Mouse (Mus musculus): Measurements from ENCODE around the gene Spaca3.

Gene Spaca3

DNA sequence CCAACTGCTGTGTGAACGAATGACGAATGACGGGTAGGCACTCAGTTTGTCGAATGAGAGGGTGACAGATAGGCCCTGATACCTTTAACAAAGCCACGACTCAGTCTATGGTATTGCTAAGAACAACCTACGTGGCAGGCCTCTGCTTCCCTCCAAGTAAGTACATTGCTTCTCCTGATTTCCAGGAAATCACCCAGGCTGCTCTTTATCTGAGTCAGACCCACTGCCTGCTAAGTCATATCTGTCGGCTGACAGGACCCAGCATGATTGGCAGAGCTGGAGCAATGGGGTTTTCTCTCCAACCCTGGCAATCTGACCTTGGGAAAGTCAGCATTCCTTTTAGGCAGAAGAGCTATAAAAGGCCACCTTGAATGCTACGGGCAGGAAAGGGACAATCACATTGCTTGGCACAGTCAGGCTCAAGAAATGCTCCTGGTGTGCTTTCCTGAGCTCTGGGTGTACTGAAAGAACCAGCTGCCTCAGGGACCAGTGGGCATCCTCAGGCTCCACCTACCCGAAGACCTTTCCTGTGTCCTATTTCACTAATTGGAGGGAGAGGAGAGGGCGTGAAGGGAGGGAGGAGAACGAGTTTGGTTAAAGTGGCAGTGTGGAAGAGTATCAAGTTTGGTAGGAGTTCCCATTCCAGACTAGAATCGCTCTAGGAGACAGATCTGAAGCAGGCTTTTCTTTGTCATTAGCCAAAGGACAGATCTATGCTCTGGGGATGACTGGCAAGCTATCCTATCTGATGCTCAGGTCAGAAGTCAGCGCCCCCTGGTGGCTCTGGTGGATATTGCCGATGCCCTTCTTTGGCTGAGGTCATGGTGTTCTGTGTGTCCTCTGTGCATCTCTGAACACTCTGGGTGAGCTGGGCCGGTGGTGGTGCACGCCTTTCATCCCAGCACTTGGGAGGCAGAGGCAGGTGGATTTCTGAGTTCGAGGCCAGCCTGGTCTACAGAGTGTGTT lies 14.6 kb downstream of the Spaca3 start:
- DNase-seq (ENCODE audit: low spot score) = peak; percentile 59

DNA sequence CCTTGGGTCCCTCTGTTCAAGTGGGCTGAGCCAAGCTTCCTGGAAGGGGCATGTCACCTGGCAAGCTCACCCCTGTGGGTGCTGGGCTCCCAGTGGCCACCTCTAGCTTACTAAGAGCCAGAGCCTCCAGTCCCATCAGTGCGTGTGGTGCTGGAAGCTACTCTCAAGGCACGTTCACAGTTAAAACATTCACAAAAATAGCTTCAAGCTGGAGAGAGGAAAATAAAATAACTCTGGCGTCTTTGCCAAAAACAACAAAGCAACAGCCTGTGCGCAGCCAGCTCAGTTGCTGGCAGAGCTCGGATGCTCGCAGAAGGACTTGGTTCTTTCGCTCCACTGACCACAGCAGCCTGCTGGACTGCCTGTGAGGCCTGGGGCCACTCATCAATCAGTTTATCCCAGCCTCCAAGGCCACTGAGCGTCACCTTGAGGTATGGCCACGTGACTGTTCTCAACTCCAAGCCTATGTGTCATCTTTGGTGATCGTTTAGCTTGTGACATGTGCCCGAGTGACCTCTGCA lies 19.0 kb downstream of the Spaca3 start:
- peak; percentile 43 for DNase-seq (ENCODE audit: low spot score)

DNA sequence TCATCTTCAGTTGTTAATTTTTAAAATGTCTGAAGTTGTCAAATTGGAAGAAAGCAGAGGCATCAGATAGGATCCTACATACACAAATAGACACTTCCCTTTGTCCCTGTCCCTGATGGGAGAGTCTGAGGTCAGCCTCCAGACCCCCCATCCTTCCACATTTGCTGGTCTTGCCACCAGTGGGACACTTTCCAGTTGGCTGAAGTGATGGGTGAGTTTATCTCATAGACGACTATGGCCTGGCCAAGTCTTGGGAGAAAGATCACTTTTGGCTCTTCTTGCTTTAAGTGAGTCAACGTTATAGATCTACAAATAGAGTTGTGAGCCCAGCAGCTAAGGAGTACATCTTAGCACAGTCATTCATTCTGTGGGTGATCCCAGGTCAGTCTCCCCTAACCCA lies 19.9 kb downstream of the Spaca3 start:
- DNase-seq (ENCODE audit: low spot score) = no peak

DNA sequence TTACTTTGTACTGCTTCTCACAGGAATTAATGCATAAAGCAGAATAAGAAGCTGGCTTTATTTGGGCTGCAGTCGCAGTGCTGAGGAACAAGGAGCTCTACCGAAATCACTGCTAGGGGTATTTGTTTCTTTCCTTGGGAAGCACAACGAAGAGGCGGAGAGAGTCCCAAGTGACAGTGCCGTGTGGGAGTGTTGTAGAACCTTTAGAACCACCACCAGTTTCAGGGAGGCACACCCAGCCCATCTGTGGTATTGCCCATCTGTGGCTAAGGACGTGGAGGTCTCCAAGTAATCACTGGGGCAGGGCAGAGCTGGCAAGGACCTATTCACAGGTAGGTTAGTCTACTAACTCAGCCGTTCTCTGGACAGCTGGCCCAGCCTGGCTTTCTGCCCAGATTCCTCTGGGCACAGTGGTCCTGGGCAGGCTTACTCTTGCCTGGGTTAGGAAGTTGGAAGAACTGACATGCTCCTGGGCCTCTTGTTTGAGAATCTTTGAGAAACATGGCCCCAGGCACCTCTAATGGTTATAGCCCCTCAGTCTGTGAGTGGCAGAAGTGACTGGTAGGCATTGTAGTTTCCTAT lies 24.2 kb downstream of the Spaca3 start:
- no peak for DNase-seq (ENCODE audit: low spot score)

DNA sequence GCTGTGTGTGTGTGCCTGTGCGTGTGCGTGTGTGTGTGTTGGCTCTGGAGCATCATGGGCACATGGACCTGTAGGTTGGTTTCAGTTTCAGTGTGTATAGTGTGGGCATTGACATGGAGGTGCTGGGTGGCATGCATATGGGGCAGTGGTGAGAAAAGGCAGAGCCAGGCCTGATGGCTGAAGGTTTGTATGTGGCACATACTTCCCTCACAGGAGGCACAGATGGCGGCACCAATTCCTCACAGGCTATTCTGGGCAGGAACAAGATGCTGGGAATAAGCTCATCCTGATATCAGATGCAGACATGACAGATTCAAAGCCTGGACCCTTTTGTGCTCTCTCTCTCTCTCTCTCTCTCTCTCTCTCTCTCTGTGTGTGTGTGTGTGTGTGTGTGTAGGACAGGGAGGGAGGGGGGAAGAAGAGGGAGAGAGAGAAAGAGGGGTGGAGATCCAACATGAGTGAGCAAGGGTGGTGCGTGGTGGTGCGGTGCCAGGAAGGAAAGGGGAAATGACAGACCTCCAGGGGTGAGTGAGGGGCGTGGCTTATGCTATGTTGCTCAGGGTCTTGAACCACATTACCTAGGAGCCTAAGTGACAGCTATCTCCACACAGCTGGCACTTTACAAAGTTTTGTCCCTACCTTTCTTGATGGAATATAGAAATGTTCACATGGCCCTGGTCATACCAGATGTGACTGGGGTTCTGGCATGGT lies 26.5 kb downstream of the Spaca3 start:
- DNase-seq (ENCODE audit: low spot score) = no peak

DNA sequence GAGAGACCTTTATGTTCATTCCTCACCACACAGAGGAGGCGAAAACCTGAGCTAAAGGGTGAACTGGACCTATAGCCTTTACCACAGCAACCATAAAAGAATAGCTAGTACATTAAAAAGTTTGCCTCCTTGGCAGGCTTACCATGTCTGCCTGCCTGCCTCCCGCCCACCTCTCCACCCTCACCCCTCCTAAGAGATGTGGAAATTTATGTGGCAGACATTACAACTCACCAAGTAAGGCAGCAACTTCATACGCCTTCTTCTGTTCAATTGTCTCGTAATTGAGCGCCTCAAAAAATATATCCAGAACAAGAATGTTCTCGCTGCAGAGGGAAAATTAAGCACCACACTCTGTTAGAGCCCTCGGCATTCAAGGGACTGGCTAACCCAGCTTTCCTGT lies 28.2 kb downstream of the Spaca3 start:
- DNase-seq (ENCODE audit: low spot score) = no peak

DNA sequence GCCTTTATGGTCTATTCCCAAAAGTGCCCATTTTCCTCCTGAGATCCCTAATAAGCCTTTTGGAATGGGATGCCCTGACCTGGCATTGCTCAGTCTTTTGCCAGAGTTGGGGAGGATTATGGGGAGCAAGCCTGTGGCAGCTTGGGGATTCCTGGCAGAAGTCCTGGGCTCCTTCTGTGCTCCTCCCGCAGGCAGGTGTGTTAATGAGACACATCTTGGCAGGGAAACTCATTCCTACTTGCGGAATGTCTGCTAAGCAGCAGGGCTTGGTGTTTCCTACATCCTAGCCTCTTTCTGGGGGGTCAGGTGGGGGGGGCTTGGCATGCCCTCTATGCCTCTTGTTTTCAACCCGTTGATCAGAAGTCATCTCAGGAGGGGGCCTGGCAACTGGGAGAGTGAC lies 28.9 kb downstream of the Spaca3 start:
- DNase-seq (ENCODE audit: low spot score) = no peak

DNA sequence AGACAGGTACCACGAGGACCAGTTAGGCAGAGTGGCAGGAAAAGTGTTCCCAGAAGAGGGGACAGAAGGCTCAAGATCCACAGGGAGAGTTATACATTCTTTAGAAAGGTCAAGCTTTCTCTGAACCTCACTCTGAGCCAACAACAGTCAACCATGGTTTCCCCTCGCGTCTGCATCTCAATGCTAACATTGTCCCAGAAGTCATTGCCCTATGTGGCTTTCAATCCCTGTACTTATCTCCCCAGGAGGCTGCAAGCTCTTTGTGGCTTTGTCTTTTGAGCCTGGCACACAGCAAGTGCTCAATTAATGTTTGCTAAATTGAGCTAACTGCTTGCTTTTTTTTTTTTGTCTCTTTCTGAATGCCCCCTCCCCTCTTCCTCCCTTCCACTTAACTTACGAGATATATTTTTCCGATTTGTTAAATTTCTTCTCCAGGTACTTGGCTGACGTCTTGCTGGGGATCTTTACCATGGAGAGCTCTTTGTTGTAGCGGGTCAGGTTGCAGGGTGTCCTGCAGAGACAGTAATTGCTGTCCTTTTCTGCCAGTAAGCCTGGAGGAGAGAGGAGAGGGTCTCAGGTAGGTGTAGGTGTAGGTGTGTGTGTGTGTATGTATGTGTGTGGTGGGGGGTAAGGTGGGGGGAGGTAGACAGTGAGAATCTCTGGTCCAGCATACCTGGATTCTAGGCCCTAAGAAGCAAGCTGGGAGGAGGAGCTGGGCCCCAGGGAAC lies 31.3 kb downstream of the Spaca3 start:
- no peak for DNase-seq (ENCODE audit: low spot score)

DNA sequence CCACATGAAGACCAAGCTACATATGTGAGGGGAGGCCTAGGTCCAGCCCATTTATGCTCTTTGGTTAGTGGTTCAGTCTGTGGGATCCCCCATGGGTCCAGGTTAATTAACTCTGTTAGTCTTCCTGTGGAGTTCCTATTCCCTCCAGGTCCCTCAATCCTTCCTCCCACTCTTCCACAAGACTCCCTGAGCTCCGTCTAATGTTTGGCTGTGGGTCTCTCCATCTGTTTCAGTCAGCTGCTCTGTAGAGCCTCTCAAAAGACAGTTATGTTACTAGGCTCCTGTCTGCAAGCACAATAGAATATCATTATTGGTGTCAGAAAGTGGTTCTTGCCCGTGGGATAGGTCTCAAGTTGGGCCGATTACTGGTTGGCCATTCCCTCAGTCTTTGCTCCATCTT lies 37.7 kb downstream of the Spaca3 start:
- no peak for DNase-seq (ENCODE audit: low spot score)

DNA sequence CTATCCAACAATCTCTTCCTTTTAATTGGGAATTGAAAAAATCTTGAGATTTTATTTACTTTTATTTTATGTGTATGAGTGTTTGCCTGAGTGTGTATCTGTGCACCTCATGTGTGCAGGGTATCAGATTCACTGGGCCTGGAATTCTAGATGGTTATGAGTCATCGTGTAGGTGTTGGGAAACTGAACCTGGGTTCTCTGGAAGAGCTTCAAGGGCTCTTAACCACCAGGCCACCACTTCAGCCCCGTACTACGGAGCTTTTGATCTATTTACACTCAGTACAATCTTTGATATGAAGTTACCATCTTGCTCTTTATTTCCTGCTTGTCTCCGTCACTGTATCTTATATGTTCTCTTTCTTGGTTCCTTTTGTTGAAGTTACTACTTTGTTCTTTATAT lies 42.4 kb downstream of the Spaca3 start:
- DNase-seq (ENCODE audit: low spot score) = no peak

DNA sequence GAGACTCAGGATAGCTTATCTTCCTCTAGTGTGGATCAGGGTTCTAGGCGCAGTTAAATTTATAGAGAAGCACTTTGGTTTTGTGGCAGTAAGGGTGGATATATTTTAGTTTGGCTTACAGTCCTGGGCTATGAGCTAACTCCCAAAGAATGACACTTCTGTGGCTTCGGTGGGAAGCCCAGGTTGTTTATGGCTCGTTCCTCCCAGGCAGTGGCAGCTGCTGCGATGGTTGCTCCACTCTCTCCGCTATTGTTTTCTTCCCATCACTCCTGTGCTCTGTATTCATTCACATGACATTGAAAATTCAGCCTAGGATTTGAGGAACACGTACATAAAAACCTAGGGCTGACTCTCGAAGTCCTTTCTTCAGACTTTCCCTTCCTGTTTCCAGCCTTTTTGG lies 44.5 kb downstream of the Spaca3 start:
- DNase-seq (ENCODE audit: low spot score) = no peak

DNA sequence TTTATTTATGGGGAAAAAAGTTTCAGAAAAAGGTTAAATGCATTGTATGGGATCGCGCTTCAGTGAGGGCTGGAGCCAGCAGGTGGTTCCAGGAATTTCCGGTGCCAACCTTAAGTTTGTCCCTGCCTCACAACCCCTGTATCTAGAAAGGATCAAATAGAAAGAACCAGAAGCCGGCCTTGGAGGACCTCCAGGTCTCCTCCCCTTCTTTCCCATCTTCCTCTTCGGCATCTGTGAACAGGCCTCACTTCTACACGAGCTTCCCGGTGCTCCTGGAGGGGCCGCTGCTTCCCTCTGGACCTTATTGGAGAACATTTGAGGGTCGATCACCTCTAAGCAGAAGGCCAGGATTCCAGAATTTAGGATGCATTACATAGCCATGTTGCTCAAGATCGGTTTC lies 45.3 kb downstream of the Spaca3 start:
- DNase-seq (ENCODE audit: low spot score) = no peak

DNA sequence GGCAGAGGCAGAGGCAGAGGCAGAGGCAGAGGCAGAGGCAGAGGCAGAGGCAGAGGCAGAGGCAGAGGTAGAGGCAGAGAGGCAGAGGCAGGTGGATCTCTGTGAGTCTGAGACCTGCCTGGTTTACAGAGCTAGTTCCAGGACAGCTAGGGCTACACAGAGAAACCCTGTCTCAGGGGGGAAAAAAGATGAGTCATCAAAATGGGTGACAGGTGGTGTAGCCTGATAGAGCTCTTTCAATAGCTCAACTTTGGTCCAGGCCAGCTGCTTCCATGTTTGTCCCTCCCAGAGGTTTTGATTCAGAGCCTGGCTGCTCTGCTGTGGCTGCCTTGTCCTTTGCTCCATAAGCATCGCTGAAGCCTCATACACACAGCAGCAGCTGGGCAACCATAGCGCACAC lies 46.4 kb downstream of the Spaca3 start:
- no peak for DNase-seq (ENCODE audit: low spot score)

DNA sequence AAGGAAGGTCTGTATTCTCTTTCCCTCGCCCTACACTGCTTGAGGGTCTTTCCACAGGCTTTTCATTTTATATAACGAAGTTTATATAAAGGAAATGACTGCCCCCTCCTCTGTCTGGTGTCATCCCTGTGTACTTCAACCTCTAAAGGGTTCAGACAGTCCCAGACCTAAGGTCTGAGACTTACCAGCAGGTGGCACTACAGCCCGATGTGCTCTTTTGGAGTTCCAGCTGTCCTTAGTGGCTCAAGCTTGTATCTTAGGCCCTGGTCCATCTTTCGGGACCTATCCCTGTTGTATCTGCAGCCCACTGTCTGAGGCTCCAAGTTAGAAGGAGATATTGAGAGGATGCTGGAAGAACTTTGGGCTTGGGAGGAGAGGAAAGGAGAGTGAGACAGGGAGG lies 48.3 kb downstream of the Spaca3 start:
- DNase-seq (ENCODE audit: low spot score) = peak; percentile 41

DNA sequence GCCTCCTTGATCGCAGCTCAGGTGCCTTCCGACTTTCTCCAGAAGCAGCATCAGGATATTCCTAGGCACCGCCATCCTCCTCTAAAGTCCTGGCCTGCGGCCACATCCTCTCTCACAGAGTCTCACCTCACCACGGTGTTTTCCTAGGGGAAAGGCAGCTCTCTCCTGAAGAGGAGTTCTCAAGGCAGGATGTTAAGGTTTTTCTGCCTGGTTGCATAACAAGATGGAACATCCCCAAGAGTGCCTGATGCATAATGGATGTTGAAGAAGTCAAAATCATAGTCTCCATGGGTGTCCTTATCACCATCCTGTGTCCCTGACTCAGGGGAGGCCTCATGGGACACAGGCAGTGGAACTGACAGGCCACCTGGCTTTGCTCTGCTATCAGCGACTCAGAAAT lies 49.7 kb downstream of the Spaca3 start:
- DNase-seq (ENCODE audit: low spot score) = no peak

DNA sequence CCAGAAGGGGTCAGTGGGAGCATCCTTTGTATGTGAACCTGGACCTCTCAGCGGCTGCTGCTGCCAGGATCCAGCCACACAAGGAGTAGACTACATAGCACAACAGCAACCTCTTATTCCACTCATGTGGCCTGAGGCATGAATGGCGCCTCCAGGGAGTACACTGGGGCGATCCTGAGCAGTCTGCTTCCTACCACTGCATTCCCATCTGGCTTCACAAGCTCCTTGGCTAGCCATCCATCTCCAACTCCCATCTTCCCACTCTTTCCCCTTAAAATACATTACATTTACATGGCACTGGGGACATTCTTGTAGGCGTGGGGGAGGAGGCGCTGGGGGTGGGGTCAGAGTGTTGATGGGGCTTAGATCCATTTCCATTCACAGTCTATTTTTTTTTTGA lies 54.6 kb downstream of the Spaca3 start:
- no peak for DNase-seq (ENCODE audit: low spot score)

DNA sequence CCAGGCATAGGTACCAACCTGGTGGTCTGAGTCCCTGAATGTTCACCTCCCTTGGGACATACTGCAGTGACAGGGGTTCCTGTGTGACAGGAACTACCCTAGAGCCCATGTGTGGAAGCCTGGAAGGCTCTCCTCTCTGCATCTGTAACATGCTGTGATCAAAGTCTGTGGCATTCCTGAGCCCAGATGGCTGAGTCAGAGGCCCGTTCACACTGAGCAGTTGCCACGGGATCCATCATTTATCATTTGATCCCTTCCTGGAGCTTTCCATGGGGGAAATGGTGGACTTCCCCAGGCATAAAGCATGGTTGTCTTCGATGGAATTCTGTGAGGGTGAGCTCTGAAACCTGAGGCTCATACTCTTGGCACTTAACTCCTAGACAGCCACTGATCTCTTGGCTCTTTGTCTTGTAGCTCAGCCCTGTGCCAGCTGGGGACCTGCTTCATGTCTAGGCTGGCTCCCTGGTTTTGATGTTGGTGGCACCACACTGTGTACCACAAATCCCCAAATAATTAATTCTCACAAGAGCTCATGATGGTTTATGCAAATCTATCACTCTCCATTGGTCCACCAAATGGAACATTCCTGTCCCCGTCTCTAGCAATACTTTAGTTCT lies 55.4 kb downstream of the Spaca3 start:
- no peak for DNase-seq (ENCODE audit: low spot score)
